Mouse (Mus musculus): ENCODE results near the gene Arhgef17.

Gene Arhgef17

DNA sequence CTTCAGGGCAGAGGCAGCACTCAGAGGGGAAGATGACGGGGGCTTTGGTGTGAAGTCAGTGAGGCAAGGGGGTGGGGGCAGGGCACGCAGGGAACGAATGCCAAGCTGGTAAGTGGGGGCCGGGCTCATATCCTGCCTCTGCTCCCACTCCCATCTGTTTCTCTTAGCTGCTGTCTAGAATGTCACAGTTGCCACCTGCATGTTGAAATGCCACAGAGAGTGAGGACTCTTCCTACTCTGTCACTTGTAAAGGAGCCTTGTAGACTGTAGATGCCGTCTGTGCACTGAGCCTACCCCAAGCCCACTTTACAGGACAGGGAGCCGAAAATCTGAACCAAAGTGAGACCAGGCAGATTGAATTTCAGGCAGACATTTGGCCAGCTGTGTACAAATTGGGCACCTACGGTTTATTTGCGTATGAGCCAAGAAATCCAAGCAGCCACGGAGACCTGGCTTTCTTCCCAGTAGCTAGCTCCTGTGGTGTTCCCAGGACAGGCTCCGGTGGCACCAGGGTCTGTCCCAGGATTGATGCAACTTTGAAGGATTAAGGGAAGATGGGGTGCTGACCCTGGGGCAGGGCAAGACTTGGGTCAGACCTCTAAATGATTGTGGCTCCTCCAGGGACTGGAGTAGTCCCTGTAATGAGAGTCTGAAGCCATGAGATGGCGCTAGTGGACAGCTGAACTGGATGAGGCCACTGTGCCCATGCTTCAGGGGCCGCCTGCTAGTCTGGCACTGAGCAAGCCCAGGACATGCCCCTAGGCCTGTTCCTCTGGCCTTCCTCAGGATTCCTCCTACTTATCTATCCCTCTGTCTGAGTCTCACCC is 11.1 kb upstream of the Arhgef17 start:
- peak in 1 of 2 experiments; percentile 38 for DNase-seq (ENCODE audit: low spot score in 2 of 2)

DNA sequence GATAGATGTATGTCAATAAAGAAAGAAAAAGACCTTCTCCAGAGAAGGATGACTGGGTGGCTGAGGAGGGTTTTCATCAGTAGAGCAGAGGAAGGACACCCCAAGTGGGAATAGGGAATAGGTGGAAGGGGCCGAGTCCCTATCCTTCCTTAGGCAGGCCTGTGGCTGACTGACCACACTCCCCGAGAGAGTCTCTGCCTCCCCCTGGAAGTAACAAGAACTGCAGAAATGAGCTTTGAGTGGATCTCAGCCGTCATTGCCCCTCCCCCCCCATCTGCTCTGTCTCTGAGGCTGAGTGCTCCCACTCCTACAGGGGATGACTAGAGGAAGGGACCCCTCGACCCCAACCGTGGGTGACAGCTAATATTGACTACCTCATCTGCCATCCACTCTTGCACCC is 9.3 kb upstream of the Arhgef17 start:
- no peak for DNase-seq (ENCODE audit: low spot score in 2 of 2)

DNA sequence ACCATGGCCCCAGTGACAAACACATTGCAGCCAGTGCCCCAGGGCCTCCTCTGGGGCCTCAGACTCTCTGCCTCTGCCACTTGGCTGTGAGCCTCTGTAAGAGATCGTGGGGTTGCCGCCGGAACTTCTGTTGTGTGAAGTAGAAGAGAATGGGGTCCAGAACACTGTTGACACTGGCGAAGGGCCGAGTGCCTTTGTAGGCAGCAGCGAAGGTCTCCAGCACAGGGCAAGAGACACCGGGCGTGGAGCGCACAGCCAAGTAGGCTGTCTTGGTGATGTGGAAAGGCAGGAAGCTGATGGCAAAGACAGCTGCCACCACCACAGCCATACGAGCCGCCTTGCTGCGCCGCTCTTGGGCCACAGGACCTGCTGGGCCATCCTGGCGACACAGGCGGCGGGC is 6.2 kb upstream of the Arhgef17 start:
- no peak for DNase-seq (ENCODE audit: low spot score in 2 of 2)

DNA sequence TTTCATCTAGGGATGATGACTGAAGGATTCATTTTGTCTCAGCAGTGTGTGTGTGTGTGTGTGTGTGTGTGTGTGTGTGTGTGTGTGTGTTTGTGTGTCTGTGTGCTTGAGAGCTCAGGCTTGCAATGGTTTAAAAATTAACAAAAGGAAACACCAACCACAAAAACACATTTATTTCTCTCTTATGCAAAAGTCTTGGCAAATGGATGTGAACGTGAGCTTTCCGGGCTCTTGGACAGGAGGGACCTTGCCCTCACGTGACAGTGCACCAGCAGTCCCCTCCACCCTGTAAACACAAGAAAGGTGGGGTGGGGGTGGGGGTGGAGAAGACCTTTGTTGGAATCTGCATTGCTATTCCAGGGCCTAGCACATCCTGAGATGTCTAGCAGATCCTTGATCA is 5.6 kb upstream of the Arhgef17 start:
- no peak for DNase-seq (ENCODE audit: low spot score in 2 of 2)

DNA sequence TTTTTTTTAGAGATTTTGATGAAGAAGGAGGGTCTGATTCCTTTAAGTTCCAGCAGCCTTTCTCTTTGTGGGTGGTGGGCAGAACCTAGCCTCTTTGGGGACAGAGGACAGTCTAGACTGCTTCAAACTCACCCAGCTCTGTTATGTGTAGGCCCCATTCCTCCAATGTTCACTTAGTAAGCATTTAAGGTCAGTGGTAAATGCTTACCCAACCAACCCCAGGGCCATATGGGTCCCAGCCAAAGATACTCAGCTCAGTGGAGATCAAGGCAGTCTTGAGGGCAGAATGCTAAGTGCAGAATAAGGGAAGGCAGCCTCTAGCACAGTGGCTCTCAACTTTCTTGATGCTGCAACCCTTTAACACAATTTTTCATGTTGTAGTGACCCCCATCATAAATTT is 1.6 kb upstream of the Arhgef17 start:
- no peak for DNase-seq (ENCODE audit: low spot score in 2 of 2)

DNA sequence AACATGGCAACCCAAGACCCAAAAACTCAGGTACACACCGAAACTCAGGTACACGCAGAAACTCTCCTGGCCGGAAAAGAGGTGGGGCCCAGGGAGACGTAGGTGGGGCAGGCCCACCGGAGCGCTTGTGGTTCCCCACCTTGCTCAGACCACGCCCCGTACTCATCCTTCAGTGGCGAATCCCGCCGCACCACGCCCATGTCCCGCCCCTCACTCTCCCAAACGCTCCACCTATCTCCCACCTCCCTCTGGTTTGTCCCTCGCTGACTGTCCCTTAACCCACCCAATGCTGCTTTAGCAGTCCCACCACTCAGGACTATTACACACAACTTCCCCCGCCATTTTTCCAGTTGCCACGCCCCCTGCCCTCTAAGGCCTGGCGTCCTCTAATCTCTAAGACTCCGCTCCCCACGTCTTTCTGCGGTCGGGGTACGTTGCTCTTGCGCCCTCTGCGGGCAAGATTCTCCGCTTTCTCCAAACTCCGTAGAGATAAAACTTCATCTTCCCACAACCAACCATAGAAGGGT is 637 bp upstream of the Arhgef17 start:
- peak; percentile 83 to 87 for DNase-seq (ENCODE audit: low spot score in 2 of 2)

DNA sequence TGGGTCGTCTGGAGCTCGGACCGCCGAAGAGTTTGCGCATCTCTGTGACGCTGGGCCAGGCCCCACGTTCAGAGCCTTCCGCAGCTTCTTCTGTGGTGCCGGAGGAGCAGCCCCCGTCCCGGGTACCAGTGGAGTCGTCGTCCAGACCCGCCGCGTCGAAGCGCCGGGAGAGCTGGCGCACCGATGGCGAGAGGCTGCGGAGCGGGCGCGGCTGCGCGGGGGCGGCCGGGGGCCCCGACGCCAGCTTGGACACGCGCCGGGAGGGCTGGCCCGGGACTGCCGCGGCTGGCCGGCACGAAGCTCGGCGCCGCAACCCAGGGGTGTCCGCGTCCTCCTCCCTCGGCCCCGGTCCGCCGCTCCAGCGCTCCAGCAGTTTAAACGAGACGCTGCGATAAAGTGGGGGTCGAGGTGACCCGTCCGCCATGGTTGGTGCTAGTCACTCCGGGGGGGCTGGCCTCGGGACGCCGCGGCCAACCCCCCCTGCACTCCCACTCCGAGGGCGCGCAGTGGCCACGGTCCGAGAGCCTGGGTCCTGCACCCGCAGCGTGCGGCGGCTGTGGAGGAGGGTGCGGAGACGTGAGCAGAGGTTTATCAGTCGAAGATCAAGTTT is 486 bp downstream of the Arhgef17 start:
- peak in 1 of 2 experiments; percentile 30 for DNase-seq (ENCODE audit: low spot score in 2 of 2)

DNA sequence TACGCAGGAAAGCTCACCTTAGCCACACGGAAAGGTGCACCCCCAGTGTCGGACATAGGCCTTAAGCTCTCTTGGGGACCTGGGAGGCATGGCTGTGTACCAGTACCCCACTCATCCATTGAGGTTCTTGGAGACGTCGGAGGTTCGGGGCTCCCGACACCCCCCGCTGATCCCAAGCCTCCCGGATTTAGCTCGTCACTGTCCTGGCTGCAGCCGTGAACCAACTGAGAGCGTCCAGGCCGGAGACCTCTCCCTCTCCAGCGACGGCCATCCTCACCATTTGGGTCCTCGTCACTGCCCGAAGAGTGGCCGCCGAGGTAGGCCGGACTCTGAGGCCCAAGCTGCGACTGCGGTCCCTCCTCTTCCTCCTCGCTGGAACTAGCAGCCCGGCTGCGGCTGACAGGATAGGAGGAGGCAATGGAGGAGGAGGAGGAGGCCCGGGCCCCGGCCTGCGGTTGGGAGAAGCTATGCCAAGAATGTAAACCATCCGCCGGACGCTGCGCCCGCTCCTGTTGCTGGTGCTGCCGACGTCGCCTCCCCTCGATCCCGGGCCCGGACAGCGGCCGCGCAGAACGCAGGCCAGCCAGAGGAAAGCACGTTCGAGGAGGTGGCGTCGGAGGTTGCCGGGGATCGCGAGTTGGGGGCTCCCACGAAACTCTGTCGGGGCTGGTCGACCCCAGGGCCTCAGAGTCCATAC is 1.1 kb downstream of the Arhgef17 start:
- DNase-seq (ENCODE audit: low spot score in 2 of 2) = peak; percentile 41 to 53

DNA sequence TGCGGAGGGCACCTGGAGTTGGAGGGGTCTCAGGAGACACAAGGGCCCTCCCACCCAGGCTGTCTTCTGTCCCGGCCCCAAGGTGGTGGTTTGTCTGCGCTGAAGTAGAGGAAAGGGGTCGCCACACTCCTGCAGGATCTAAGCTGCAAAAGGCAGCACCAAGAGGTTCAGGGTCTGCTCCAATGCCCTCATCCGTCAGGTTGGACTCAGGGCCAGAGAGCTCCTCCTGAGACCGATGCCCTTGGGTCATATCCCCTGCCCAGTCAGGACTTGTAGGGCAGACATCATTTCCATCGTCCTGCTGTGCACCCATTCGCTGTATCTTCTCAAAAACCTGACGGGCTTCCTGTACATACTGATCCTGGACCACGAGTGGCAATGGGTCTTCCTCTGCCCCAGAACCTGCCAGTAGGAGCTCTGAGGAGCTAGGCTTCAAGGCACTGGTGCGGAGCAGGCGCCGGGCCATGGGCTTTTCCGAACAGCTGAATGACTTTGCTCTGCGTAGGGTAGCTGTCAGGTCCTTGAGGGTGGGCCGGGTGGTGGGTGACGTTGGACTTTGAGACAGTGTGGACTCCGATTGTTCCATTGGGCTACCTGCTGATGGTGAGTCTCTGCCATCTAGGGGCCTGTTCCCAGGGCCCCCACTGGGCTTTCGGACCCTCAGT is 2.1 kb downstream of the Arhgef17 start:
- no peak for DNase-seq (ENCODE audit: low spot score in 2 of 2)

DNA sequence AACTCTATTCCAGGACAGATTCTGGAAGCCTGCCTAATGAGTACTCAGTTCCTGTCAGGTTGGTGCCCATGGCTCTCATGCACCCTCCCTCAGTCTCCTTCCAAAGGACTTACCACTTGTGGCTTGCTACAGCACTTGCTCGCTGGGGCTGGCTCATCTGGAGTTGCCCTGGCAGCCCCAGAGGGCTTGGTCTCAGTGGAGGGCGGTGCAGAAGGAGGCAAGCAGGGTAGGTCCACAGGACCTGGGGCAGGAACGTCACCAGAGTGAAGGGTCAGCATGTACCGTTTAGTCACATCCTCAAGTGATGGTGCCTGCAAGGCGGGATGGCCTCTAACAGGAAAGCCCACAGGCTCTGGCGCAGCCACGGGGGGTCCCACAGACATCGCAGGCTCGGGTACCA is 3.5 kb downstream of the Arhgef17 start:
- DNase-seq (ENCODE audit: low spot score in 2 of 2) = no peak

DNA sequence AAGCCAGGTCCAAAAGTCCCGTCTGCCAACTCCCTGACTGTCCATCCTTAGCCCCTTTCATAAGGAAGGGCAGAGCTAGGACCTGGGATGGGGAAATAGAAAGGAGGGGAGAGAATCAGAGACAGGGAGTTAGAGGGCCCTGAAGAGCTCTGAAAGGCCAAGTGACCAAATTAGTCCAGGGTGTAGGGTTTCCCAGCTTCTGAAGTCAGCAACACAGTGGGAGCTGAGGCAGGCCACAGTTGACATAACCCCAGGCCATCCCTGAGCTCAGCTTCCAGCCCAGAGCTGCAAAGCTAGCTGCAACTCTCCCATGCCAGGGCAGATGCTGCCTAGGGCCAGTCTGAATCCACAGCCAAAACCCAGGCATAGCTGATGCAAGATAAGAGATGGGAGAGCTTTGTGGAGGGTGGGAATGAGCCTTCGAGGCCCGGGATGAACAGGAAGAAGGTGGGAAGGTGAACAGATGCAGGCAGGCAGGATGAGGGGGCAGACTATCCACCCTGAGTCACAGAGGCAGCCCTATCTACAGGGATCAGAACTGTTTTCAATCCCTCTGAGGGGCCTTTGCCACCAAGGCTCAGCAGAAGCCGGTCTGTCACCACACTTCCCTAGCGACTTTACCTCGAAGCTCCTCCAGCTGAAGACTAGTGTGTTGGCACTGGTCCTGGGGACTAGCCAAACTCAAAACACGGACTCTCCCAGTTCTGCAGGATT is 4.5 kb downstream of the Arhgef17 start:
- no peak for DNase-seq (ENCODE audit: low spot score in 2 of 2)

DNA sequence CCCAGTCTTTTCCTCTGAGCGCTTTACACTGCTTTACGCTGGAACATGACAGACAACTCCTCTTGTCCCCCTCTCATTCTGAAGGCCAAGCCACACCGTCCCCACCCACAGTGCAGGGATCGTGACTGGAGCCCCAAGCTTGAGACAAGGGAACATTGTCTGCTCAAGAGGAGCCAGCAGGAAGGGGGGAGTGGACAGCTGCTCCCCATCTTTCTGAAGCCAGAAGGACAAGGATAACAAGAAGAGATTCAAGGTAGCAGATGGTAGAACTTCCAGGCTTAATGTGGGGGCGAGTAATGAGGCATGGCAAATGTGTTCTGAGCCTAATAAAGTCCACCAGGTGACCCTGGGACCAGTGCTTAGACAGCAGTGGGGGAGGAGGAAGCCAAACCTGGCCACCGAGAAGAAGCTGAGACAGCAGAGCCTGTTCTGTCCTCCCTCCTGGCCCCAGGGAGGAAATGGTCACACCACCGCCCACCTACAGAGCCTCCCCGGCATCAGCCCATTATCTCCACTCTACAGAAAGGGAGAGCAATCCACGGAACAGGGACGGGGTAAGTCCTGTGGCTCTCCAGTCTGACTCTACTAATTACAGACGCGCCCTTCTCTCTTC is 5.5 kb downstream of the Arhgef17 start:
- no peak for DNase-seq (ENCODE audit: low spot score in 2 of 2)

DNA sequence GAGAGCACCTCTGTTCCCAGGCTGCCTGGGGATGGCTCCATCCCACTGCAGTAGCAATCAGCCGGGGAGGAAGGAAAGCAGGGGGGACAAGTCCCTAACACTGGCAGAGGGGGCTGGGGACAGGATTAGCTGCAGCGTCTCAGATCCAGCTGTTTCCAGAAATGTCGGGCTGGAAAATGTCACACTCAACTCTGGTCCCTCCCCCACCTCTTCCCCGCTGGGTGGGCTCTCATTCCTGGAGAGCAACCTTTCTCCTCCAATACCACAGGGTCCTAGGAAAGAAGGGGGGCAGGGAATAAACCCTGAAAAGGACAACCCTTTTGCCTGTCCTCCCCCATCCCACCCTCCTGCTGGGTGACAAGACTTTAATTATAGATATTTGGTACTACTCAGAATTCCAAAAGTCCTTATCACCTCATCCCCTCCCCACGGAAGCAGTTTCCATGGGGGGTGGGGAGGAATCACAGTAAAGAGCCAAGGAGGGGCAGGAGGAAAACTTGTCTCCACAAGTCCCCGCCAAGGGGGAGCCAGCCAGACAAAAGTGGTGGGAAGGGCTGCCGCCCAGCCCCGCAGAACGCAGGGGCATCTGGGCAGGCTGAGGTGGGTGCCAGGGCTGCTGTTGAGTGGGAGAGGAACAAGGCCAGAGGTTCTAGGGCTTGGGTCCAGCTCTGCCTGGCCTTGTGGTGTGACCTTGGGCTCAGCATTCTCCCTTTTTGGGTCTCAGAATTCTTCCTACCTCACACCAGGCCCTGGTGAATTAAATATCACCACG is 7.0 kb downstream of the Arhgef17 start:
- DNase-seq (ENCODE audit: low spot score in 2 of 2) = no peak

DNA sequence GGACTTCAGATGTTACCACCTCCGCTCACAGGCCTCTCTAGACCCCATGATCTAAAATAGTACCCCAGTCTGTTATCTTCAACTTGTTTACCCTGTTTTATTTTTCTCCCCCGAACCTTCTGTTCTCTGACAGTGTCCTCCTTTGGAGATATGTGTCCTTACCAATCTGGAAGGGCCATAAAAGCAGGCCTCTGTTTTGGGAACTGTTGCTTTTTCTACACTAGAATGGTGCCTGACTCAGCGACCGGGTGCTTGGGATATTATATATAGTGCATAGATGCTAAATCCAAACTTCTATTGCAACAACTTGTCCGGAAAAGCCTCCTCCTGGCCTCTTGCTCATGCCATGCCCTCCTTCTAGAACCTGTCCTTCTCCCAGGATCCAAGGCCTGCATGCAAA is 7.7 kb downstream of the Arhgef17 start:
- DNase-seq (ENCODE audit: low spot score in 2 of 2) = no peak

DNA sequence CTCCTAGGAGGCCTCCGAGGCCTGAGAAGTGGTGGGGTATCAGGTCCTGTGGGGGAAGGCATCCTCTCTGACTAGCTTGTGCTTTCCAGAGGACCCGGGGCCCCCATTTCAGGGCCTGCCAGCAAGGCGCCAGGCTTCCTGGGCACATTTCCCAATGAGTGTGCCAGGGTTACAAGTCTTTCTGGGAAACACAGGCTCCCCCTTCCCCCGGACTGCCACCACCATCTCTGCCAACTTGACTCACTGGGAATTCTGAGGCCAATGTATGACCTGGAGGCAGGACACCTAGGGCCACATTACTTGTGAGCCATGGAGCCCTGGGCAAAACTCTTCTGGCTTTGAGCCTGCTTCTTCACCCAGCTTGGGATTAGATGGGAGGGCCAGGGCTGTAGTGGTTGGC is 9.0 kb downstream of the Arhgef17 start:
- no peak for DNase-seq (ENCODE audit: low spot score in 2 of 2)

DNA sequence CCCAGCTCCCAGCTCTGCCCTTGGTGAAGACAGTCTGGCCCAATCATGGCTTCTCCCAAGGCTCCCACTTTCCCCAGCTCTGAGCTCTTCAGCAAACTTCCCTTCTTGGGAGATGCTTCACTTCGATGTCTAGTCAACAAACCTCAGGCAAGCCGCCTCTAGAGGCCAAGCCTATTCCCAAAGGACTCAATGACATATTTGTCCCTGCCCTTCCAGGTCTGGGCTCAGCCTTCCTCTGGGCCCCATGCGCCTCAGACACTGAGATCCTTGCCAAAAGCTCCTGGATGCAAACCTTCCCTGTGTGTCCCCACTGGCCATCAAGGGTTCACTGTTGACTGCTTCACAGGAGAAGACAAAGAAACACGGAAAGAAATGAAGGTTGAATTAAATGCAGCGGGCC is 10.6 kb downstream of the Arhgef17 start:
- no peak for DNase-seq (ENCODE audit: low spot score in 2 of 2)

DNA sequence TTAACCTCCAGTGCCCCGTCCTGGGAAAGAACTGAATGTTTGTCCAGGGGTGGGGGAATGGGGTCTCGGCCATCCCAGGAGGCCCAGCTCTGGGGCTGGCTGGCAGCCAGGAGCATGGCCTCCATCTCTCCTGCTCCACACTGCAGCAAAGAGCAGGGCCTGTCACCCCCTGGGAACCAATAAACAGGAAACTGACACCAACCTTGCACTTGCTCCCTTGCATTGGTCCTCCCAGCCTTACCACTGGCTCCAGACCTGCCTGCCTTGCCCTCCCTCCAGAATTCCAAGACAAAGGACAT is 12.1 kb downstream of the Arhgef17 start:
- no peak for DNase-seq (ENCODE audit: low spot score in 2 of 2)

DNA sequence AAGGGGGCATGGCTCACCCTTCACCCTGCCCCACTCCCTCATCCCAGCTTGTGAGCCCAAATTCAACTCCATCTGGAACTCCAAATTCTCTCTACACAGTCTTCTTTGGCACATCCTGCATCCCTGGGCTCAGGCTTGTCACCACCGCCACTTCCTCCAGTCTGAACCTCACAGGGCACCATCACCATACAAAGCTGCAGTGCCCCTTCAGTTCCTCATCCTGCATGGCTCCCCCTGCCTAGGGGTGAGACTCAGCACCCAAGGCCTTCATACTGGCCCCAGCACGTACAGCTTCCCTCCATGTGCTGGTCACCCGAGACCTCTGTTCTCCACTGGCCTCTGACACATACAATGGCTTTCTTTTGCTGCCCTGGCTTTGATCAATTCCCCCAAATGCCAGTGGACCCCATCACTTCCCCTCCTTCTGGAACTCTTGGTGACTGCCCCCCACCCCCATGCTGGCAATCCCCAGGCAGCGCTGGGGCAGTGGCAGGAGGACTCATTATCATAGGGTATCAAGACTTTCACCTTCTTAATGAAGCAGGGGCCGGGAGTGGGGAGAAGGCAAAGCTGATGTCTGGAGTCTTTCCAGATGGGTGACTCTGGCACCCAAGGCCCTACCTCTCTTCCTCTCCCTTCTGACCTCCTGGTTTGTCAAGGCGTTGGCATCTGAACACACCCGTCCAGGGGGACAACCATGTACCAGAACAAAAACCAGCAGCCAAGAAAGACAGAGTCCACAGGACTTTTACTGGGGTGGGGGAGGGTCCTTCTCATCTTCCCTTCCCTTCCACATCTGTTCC is 12.7 kb downstream of the Arhgef17 start:
- no peak for DNase-seq (ENCODE audit: low spot score in 2 of 2)

DNA sequence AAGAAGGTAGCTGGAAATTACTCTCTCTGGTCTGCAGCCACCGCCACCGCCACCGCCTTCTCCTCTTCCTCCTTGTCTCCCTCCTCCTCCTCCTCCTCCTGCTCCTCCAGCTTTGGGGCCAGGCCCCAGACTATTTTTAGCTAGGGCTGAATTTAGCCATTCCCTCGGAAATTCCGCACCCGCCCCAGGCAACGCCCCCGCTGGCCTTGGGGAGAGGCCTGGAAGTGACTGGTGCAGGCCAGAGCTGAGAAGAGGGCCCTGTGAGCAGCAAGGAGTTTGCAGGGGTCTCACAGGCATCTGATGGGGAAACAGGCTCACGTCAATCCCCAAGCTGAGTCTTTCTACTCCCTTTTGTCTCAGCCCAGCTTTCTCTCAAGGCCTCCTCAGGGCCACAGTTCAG is 13.7 kb downstream of the Arhgef17 start:
- peak in 1 of 2 experiments; percentile 66 for DNase-seq (ENCODE audit: low spot score in 2 of 2)

DNA sequence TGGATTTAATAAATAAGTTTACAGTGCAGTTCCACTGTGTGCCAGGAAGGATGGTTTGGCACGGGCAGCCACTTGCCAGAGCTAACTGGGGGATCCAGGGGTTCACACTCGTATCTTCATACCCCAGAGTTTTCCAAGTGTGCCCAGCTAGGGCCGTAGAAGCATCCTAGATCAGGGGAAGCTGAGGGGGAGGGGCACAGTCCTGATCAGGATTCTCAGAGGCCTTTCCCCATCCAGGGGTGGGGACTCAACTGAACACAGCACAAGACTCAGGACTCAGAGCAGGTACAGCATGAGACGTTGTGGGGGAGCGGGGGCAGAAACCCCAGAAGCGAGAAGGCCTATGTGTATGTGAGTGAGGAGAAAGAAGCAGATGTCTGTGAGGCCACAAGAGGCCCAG is 14.2 kb downstream of the Arhgef17 start:
- no peak for DNase-seq (ENCODE audit: low spot score in 2 of 2)

Data from urinary bladder, postnatal 36 days (tissue).